1 mouse cellular context compared by ENCODE assay signal in genomic region chr11:116555572-116555971, GRCm38 (mm10).
TF ChIP-seq lines count a peak whose summit lies in the region.

No protein-coding gene starts in this region.

TF ChIP-seq in CH12.LX, 34 proteins besides CTCF, POLR2A, EP300 and RAD21:
- no peak for TF ChIP-seq UBTF (IDR thresholded peaks at IDR 0.05; ENCODE audit: low read depth, low read length)
- 0 out of 2 replicates have a peak, but pooled peaks have one; percentile 18 for TF ChIP-seq TCF12 (IDR thresholded peaks at IDR 0.05; ENCODE audit: low read depth, low read length)
